Mouse (Mus musculus) embryonic facial prominence, embryonic 11.5 days (tissue): Measurements from ENCODE around the gene Zfp169. TPM values are rescaled to one million over a fixed set of nuclear protein-coding genes. Genes with fewer than 3 reads are reported as not detected.
A peak's percentile ranks its signal among the peaks of the same experiment; 100 is the strongest.

Experiments used
- ATAC-seq: fragments of 200-750 bp; cut with Nextera tagmentation; replicated peaks from 2 replicates; pipeline ENCODE4 v1.8.0; 2017; ENCODE audit warnings: low read depth; ENCODE audit not compliant: insufficient number of reproducible peaks, low FRiP score, low TSS enrichment
- DNase-seq: peaks from one replicate; pipeline ENCODE4 v3.0.0-alpha.2; 2015; ENCODE audit warnings: low spot score
- H3K27ac ChIP-seq: fragments of 300-500 bp; sonication (generic); replicated peaks from 2 replicates; pipeline ENCODE4 v1.5.1; 2014; ENCODE audit warnings: mild to moderate bottlenecking, low read depth, low read length, control low read depth
- H3K27me3 ChIP-seq: fragments of 300-500 bp; sonication (generic); 2 replicates; pipeline ENCODE4 v1.6.1; 2014; ENCODE audit warnings: mild to moderate bottlenecking, low read length, moderate library complexity, mixed read lengths; ENCODE audit not compliant: control insufficient read depth, insufficient read depth
- H3K36me3 ChIP-seq: fragments of 300-500 bp; sonication (generic); replicated peaks from 2 replicates; pipeline ENCODE4 v1.6.1; 2014; ENCODE audit warnings: low read depth, mild to moderate bottlenecking, low read length, moderate library complexity, mixed read lengths; ENCODE audit not compliant: control insufficient read depth, insufficient read depth
- H3K4me1 ChIP-seq: fragments of 300-500 bp; sonication (generic); 2 replicates; pipeline ENCODE4 v1.6.1; 2014; ENCODE audit warnings: low read length, mixed read lengths; ENCODE audit not compliant: control insufficient read depth, insufficient read depth
- H3K4me2 ChIP-seq: fragments of 300-500 bp; sonication (generic); 2 replicates; pipeline ENCODE4 v1.6.1; 2014; ENCODE audit warnings: low read depth, mild to moderate bottlenecking, control low read depth, low read length, moderate library complexity
- H3K4me3 ChIP-seq: fragments of 300-500 bp; sonication (generic); 2 replicates; pipeline ENCODE4 v1.5.1; 2014; ENCODE audit warnings: low read depth, low read length, control low read depth
- H3K9ac ChIP-seq: fragments of 300-500 bp; sonication (generic); replicated peaks from 2 replicates; pipeline ENCODE4 v1.6.1; 2014; ENCODE audit warnings: mild to moderate bottlenecking, control low read depth, low read length
- H3K9me3 ChIP-seq: fragments of 300-500 bp; sonication (generic); replicated peaks from 2 replicates; pipeline ENCODE4 v1.6.1; 2016; ENCODE audit warnings: mild to moderate bottlenecking, low read length, inconsistent platforms, mixed read lengths; ENCODE audit not compliant: control insufficient read depth
- WGBS: fragments of 180-500 bp; shearing (Covaris S2); extraction: QIAGEN DNeasy Blood & Tissue Kit; methylation state at CpG from one replicate; pipeline ENCODE4 v1.1.7; 2014; 5-methylcytosine and 5-hydroxymethylcytosine counted together
- microRNA counts: library from miRNA; unstranded; fragments of <30 nt; microRNA quantifications from one replicate; lab custom pipeline; 2016
- microRNA-seq: library from miRNA; unstranded; fragments of <30 nt; microRNA quantifications from one replicate; pipeline ENCODE4, GENCODE M21; 2016; ENCODE audit warnings: borderline number of aligned reads
- polyA plus RNA-seq: library from polyadenylated mRNA; unstranded; fragments of >200 nt; fragmentation: Nextera tagmentation; extraction: Ambion mirVana; gene quantifications from 2 replicates; pipeline ENCODE4 v1.2.1, GENCODE M21; 2014

Zfp169 gene
- polyA plus RNA-seq, 1 experiment from 2014 or later: 7.3 TPM

- Histone ChIP-seq H3K27me3 (no peaks in the 10 kb centered on the region), H3K4me1 (no peaks in the 10 kb centered on the region), H3K9ac (no peak overlapping the region), H3K4me3 (no peak overlapping the region), H3K9me3 (no peaks in the 10 kb centered on the region), H3K36me3 (no peaks in the 10 kb centered on the region), H3K4me2 (no peak overlapping the region), H3K27ac (no peak overlapping the region)
- 16% methylated on average over 4 of the region's 4 CpGs for WGBS
- ATAC-seq (no peak), DNase-seq (peak; percentile 89)
Observed at GRCm38 (mm10) chr13:48464170-48464569, 49.1 kb downstream of the Zfp169 start.

- no peak overlapping the region for H3K4me3 ChIP-seq
- DNase-seq (no peak), ATAC-seq (no peak)
- no peak overlapping the region for H3K9ac ChIP-seq
- WGBS: 78% methylated on average over 5 of the region's 5 CpGs
- no peaks in the 10 kb centered on the region for H3K27me3 ChIP-seq
- no peaks in the 10 kb centered on the region for H3K9me3 ChIP-seq
- no peak overlapping the region for H3K4me2 ChIP-seq
- H3K4me1 ChIP-seq: no peaks in the 10 kb centered on the region
- H3K36me3 ChIP-seq: no peaks in the 10 kb centered on the region
- no peak overlapping the region for H3K27ac ChIP-seq
Observed at GRCm38 (mm10) chr13:48459280-48459679, 54.0 kb downstream of the Zfp169 start.

- H3K27ac ChIP-seq: no peak overlapping the region
- ATAC-seq (no peak), DNase-seq (no peak)
- no peak overlapping the region for H3K4me3 ChIP-seq
- H3K9ac ChIP-seq: no peak overlapping the region
- no peaks in the 10 kb centered on the region for H3K4me1 ChIP-seq
- no peaks in the 10 kb centered on the region for H3K27me3 ChIP-seq
- H3K36me3 ChIP-seq: no peaks in the 10 kb centered on the region
- H3K4me2 ChIP-seq: no peak overlapping the region
- WGBS: 63% methylated on average over 4 of the region's 4 CpGs
- no peaks in the 10 kb centered on the region for H3K9me3 ChIP-seq
Observed at GRCm38 (mm10) chr13:48448119-48448518, 65.1 kb downstream of the Zfp169 start.

GRCm38 (mm10) chr13:48443996-48444395, 69.3 kb downstream of the Zfp169 start:
- no peak overlapping the region for H3K4me2 ChIP-seq
- H3K27ac ChIP-seq: no peak overlapping the region
- H3K36me3 ChIP-seq: no peaks in the 10 kb centered on the region
- H3K4me1 ChIP-seq: no peaks in the 10 kb centered on the region
- H3K27me3 ChIP-seq: no peaks in the 10 kb centered on the region
- H3K4me3 ChIP-seq: no peak overlapping the region
- WGBS: 58% methylated on average over 8 of the region's 8 CpGs
- DNase-seq (no peak), ATAC-seq (no peak)
- no peak overlapping the region for H3K9ac ChIP-seq
- H3K9me3 ChIP-seq: no peaks in the 10 kb centered on the region

GRCm38 (mm10) chr13:48438321-48438720, 74.9 kb downstream of the Zfp169 start:
- Histone ChIP-seq H3K9ac (no peak overlapping the region), H3K27ac (no peak overlapping the region), H3K4me3 (no peak overlapping the region), H3K36me3 (no peaks in the 10 kb centered on the region), H3K27me3 (no peaks in the 10 kb centered on the region), H3K4me1 (no peaks in the 10 kb centered on the region), H3K9me3 (no peaks in the 10 kb centered on the region), H3K4me2 (no peak overlapping the region)
- WGBS: 77% methylated on average over 5 of the region's 5 CpGs
- DNase-seq (no peak), ATAC-seq (no peak)

MicroRNAs encoded within 50 kb of the gene (microRNA counts, 519-probe panel; counts per million panel counts)
- 5,235 counts per million, percentile 91 among the panel's probes with 10 or more counts for microRNA mmu-let-7a (lab: Ali Mortazavi, UCI)
- 4,752 counts per million, percentile 81 among the panel's probes with 10 or more counts for microRNA mmu-let-7d (lab: Ali Mortazavi, UCI)
- 4,448 counts per million, percentile 74 among the panel's probes with 10 or more counts for microRNA mmu-let-7f (lab: Ali Mortazavi, UCI)

Small RNAs within 50 kb of the gene (microRNA-seq; reads per million reads assigned to microRNA genes)
- gene Gm24111 (not detected), gene Mirlet7a-1 (53.2 reads per million, percentile 34 among the genes with 10 or more reads in this experiment), gene Mirlet7d (2,433 reads per million, percentile 80 among the genes with 10 or more reads in this experiment), gene Mirlet7f-1 (not detected)

Other genes starting within 250 kb of the Zfp169 start
- gene A830005F24Rik, start 119 bp upstream of the Zfp169 start, polyA plus RNA-seq: 2.2 and 2.9 TPM in 2 replicates
- gene Ptpdc1, start 112.2 kb upstream of the Zfp169 start, polyA plus RNA-seq: 16.3 and 16.9 TPM in 2 replicates
- gene Barx1, start 149.5 kb upstream of the Zfp169 start, polyA plus RNA-seq: 74.9 and 139 TPM in 2 replicates